Mouse (Mus musculus) heart, postnatal 0 days (tissue): ENCODE measurements around the gene Rint1. TPM values are rescaled to one million over a fixed set of nuclear protein-coding genes. Genes with fewer than 3 reads are reported as not detected.

ENCODE experiments used
- ATAC-seq: fragments of 200-750 bp; cut with Nextera tagmentation; 2 replicates; pipeline ENCODE4 v1.8.0; 2017; ENCODE audit warnings: low read depth, moderate number of reproducible peaks, moderate library complexity; ENCODE audit not compliant: insufficient read depth
- DNase-seq: peaks from one replicate; pipeline ENCODE4 v3.0.0-alpha.2; 2016; ENCODE audit warnings: low spot score
- H3K27ac ChIP-seq: fragments of 300-500 bp; sonication (generic); 2 replicates; pipeline ENCODE4 v1.5.1; 2014; ENCODE audit warnings: low read depth, mild to moderate bottlenecking
- H3K27me3 ChIP-seq: fragments of 300-500 bp; sonication (generic); 2 replicates; pipeline ENCODE4 v1.6.1; 2014; ENCODE audit warnings: low read length, mixed read lengths; ENCODE audit not compliant: control insufficient read depth, insufficient read depth
- H3K36me3 ChIP-seq: fragments of 300-500 bp; sonication (generic); replicated peaks from 2 replicates; pipeline ENCODE4 v1.6.1; 2014; ENCODE audit warnings: low read length, mixed read lengths; ENCODE audit not compliant: control insufficient read depth, insufficient read depth
- H3K4me1 ChIP-seq: fragments of 300-500 bp; sonication (generic); 2 replicates; pipeline ENCODE4 v1.6.1; 2014; ENCODE audit warnings: antibody characterized with exemption; ENCODE audit not compliant: control insufficient read depth, insufficient read depth
- H3K4me2 ChIP-seq: fragments of 300-500 bp; sonication (generic); 2 replicates; pipeline ENCODE4 v1.6.1; 2014; ENCODE audit warnings: low read depth, mild to moderate bottlenecking, low read length, moderate library complexity
- H3K4me3 ChIP-seq: fragments of 300-500 bp; sonication (generic); 2 replicates; pipeline ENCODE4 v1.5.1; 2014; ENCODE audit warnings: low read depth, low read length
- H3K9ac ChIP-seq: fragments of 300-500 bp; sonication (generic); replicated peaks from 2 replicates; pipeline ENCODE4 v1.6.1; 2014; ENCODE audit warnings: low read depth, low read length, mixed read lengths
- H3K9me3 ChIP-seq: fragments of 300-500 bp; sonication (generic); replicated peaks from 2 replicates; pipeline ENCODE4 v1.6.1; 2016; ENCODE audit warnings: low read length; ENCODE audit not compliant: control insufficient read depth
- CTCF ChIP-seq: IDR thresholded peaks from 2 replicates; pipeline ENCODE4 v1.5.1; 2016; ENCODE audit warnings: antibody characterized with exemption, control low read depth, low read depth
- EP300 ChIP-seq: IDR thresholded peaks from 2 replicates; pipeline ENCODE4 v1.6.1; 2016; ENCODE audit warnings: antibody characterized with exemption, low read depth
- WGBS: fragments of 180-500 bp; shearing (Covaris S2); extraction: QIAGEN DNeasy Blood & Tissue Kit; methylation state at CpG from one replicate; pipeline ENCODE4 v1.1.7; 2014; 5-methylcytosine and 5-hydroxymethylcytosine counted together
- polyA plus RNA-seq: library from polyadenylated mRNA; unstranded; fragments of >200 nt; fragmentation: Nextera tagmentation; extraction: Ambion mirVana; gene quantifications from 2 replicates; pipeline ENCODE4 v1.2.1, GENCODE M21; 2015
- total RNA-seq: library from RNA; depleted of rRNA; stranded (reverse); fragments of >200 nt; gene quantifications from 2 replicates; pipeline ENCODE4 v1.2.3, GENCODE M21; 2014; ENCODE audit warnings: low replicate concordance

Rint1 gene
- total and polyA plus RNA-seq, 2 experiments from 2014 or later, result 18.8 to 36.7 TPM

DNA sequence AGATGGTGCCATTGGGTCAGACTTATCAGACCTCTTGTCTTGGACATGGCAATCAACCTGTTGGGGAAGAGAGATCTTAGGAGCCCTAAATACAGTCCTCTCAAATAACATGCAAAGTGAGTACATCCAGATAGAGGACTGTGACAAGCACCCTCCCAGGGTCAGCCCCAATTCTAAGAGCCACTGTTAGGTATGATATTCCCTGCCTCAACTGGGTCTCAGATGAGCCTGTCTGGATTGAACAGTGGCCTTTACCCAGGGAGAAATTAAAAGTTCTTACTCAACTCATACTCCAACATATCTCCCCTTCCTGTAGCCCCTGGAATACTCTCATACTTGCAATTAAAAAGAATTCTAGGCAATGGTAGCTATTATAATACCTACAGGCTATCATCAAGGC is 69.7 kb downstream of the Rint1 start:
- H3K4me3 ChIP-seq, result no peak overlapping the region
- DNase-seq (no peak), ATAC-seq (no peak)
- no peak overlapping the region for H3K9ac ChIP-seq
- H3K4me1 ChIP-seq, result peaks cover under 1% of the 10 kb centered on the region; the same call in 1 of the 2 replicates
- TF ChIP-seq EP300, result no peak
- TF ChIP-seq CTCF, result no peak
- H3K36me3 ChIP-seq, result peaks cover 44% of the 10 kb centered on the region
- H3K4me2 ChIP-seq, result no peak overlapping the region
- no peaks in the 10 kb centered on the region for H3K27me3 ChIP-seq
- no peak overlapping the region for H3K27ac ChIP-seq
- no peaks in the 10 kb centered on the region for H3K9me3 ChIP-seq

- no peak overlapping the region for H3K4me2 ChIP-seq
- peaks cover 5% of the 10 kb centered on the region for H3K4me1 ChIP-seq
- no peak for TF ChIP-seq CTCF
- TF ChIP-seq EP300, result no peak
- no peak for ATAC-seq
- H3K36me3 ChIP-seq, result peaks cover 41% of the 10 kb centered on the region
- H3K27me3 ChIP-seq, result no peaks in the 10 kb centered on the region
- DNase-seq, result no peak
- WGBS, result 71% methylated on average over 3 of the region's 3 CpGs
- H3K27ac ChIP-seq, result no peak overlapping the region
- H3K9me3 ChIP-seq, result no peaks in the 10 kb centered on the region
- no peak overlapping the region for H3K9ac ChIP-seq
- no peak overlapping the region for H3K4me3 ChIP-seq
Observed at GRCm38 (mm10) chr5:23858001-23858400, 70.5 kb downstream of the Rint1 start.

DNA sequence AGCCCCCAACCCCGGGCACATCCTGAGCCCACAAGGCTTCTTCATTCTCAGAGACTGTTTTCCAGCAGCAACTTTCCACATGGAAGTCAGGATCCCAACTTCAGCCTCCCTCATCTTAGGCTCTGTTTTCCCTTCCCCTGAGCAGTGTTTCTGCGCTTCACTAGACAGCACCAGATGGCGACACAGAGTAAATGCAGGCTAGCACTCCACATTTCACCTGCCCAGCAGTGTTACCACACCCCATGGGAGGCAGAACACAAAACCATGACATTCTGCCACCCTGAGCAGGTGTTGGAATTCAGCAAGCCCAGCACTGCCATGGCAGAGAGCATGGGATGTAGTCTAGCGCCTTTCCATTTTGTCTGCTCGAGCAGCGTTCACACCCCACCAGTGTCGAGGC is 71.1 kb downstream of the Rint1 start:
- TF ChIP-seq EP300, result no peak
- TF ChIP-seq CTCF, result peak; percentile 66
- no peak overlapping the region for H3K9ac ChIP-seq
- no peaks in the 10 kb centered on the region for H3K27me3 ChIP-seq
- H3K4me3 ChIP-seq, result no peak overlapping the region
- no peaks in the 10 kb centered on the region for H3K9me3 ChIP-seq
- H3K4me2 ChIP-seq, result no peak overlapping the region
- no peak overlapping the region for H3K27ac ChIP-seq
- peaks cover 37% of the 10 kb centered on the region for H3K36me3 ChIP-seq
- 81% methylated on average over 7 of the region's 7 CpGs for WGBS
- DNase-seq, result no peak
- ATAC-seq, result 0 out of 2 replicates have a peak, but pooled peaks have one; percentile 42
- H3K4me1 ChIP-seq, result peaks cover 10% of the 10 kb centered on the region

- TF ChIP-seq EP300 (no peak), CTCF (no peak)
- 86% methylated on average over 1 of the region's 1 CpGs for WGBS
- Histone ChIP-seq H3K4me3 (no peak overlapping the region), H3K36me3 (peaks cover 31% of the 10 kb centered on the region), H3K9ac (no peak overlapping the region), H3K4me2 (no peak overlapping the region), H3K27ac (no peak overlapping the region), H3K9me3 (no peaks in the 10 kb centered on the region), H3K27me3 (no peaks in the 10 kb centered on the region), H3K4me1 (peaks cover 15% of the 10 kb centered on the region)
- ATAC-seq (no peak), DNase-seq (no peak)
Observed at GRCm38 (mm10) chr5:23859087-23859718, 71.7 kb downstream of the Rint1 start.

DNA sequence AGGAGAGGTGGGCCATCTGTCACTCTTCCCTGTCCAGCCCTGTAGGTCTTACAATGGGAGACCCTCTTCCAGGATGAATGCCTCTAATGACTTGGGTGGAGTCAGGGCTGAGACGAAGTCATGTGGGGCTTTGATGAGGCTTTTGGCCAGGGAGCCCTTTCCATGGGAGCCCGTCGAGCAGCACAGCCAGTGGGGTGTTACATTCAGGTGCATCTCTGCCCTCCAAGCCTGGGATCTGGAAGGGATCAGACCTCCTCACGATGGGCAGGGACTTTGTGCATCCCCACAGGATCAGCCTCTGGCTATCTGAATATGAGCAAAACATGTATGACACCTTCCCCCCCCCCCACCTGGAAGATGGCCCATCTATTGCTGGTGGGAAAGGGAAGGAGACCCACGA is 72.4 kb downstream of the Rint1 start:
- peaks cover 24% of the 10 kb centered on the region for H3K36me3 ChIP-seq
- H3K4me1 ChIP-seq, result peaks cover 19% of the 10 kb centered on the region
- H3K9me3 ChIP-seq, result no peaks in the 10 kb centered on the region
- DNase-seq, result no peak
- H3K27ac ChIP-seq, result no peak overlapping the region
- no peak overlapping the region for H3K4me2 ChIP-seq
- ATAC-seq, result no peak
- H3K9ac ChIP-seq, result no peak overlapping the region
- H3K27me3 ChIP-seq, result no peaks in the 10 kb centered on the region
- no peak overlapping the region for H3K4me3 ChIP-seq
- 90% methylated on average over 5 of the region's 5 CpGs for WGBS
- no peak for TF ChIP-seq EP300
- TF ChIP-seq CTCF, result no peak

- DNase-seq, result no peak
- Histone ChIP-seq H3K36me3 (peaks cover 6% of the 10 kb centered on the region), H3K4me2 (no peak overlapping the region), H3K9ac (no peak overlapping the region), H3K9me3 (no peaks in the 10 kb centered on the region), H3K27ac (no peak overlapping the region), H3K27me3 (no peaks in the 10 kb centered on the region), H3K4me1 (peaks cover 19% of the 10 kb centered on the region), H3K4me3 (no peak overlapping the region)
- 88% methylated on average over 9 of the region's 9 CpGs for WGBS
- TF ChIP-seq EP300, result no peak
- no peak for TF ChIP-seq CTCF
- ATAC-seq, result no peak
Observed at GRCm38 (mm10) chr5:23861721-23862120, 74.2 kb downstream of the Rint1 start.
